In genomic region chr7:38226226-38226625, GRCm38 (mm10) we compare ENCODE assay signal across 9 mouse cellular contexts. TPM values are rescaled to one million over a fixed set of nuclear protein-coding genes. Genes with fewer than 3 reads are reported as not detected.
DNase-seq lines count a peak whose midpoint lies in the region; ATAC-seq and TF ChIP-seq lines count a peak whose summit lies in the region.
"Had no signal": no experiment of that assay in that cellular context is flagged by ENCODE, and none has a peak within 500 bp of the region (broad histone marks: within the 10 kb centered on the region; RNA-seq: fewer than 3 reads in every experiment).

No protein-coding gene starts in this region.

- peak overlapping the region; percentile 83; the same call in 1 of the 2 replicates for H3K4me3 ChIP-seq in heart, embryonic 15.5 days
- H3K4me3 ChIP-seq in lung, embryonic 16.5 days (ENCODE audit: low read length): no peak overlapping the region
- H3K4me3 ChIP-seq in embryonic facial prominence, embryonic 15.5 days (replicated peaks): 0 out of 2 replicates have a peak overlapping the region, but pooled peaks have one; percentile 7
- peak overlapping the region; percentile 35 for H3K4me3 ChIP-seq in small intestine, adult 2 months (ENCODE audit: low read depth, low read length)

- H3K27me3 ChIP-seq in heart, embryonic 15.5 days: peaks cover 7% of the 10 kb centered on the region; the same call in 1 of the 2 replicates
- peaks cover 3% of the 10 kb centered on the region; the same call in 1 of the 2 replicates for H3K27me3 ChIP-seq in lung, embryonic 16.5 days (ENCODE audit: control insufficient read depth, insufficient read depth, low read depth, low read length)
- peaks cover 10% of the 10 kb centered on the region; the same call in 1 of the 2 replicates for H3K27me3 ChIP-seq in embryonic facial prominence, embryonic 15.5 days
- no peaks in the 10 kb centered on the region for H3K27me3 ChIP-seq in small intestine, adult 2 months (ENCODE audit: control insufficient read depth, insufficient read depth, low read length)

- H3K4me2 ChIP-seq in heart, embryonic 15.5 days: peak overlapping the region; percentile 88
- H3K4me2 ChIP-seq in lung, embryonic 16.5 days (ENCODE audit: low read depth, low read length): peak overlapping the region; percentile 79
- H3K4me2 ChIP-seq in embryonic facial prominence, embryonic 15.5 days (replicated peaks): peak overlapping the region; percentile 79

- TF ChIP-seq POLR2A in small intestine, adult 2 months (IDR thresholded peaks at IDR 0.05; ENCODE audit: low read depth, low read length): no peak

- peaks cover 5% of the 10 kb centered on the region for H3K36me3 ChIP-seq in heart, embryonic 15.5 days
- no peaks in the 10 kb centered on the region for H3K36me3 ChIP-seq in lung, embryonic 16.5 days (ENCODE audit: control insufficient read depth, insufficient read depth, low read length)
- H3K36me3 ChIP-seq in embryonic facial prominence, embryonic 15.5 days: peaks cover 7% of the 10 kb centered on the region; the same call in 1 of the 2 replicates
- peaks cover 2% of the 10 kb centered on the region for H3K36me3 ChIP-seq in small intestine, adult 2 months (ENCODE audit: control insufficient read depth, insufficient read depth, low read length)

- no peak for DNase-seq in heart, postnatal 25 days (ENCODE audit: low spot score)
- no peak for DNase-seq in lung, postnatal 4 days
- DNase-seq in natural killer cell, adult 2 months (ENCODE audit: low spot score in 2 of 2): no peak
- DNase-seq: cerebellum, adult 11 months had no signal

- intact Hi-C loops in heart, postnatal 25 days (cut with DNase I): loop anchor here (2.0 kb wide), 1 partner anchor 45 kb away; the partner anchor contains the start of gene Pop4

- peaks cover 28% of the 10 kb centered on the region for H3K4me1 ChIP-seq in heart, embryonic 15.5 days (replicated peaks)
- peaks cover 12% of the 10 kb centered on the region for H3K4me1 ChIP-seq in lung, embryonic 16.5 days (replicated peaks; ENCODE audit: control insufficient read depth, insufficient read depth, low read length)
- H3K4me1 ChIP-seq in embryonic facial prominence, embryonic 15.5 days: peaks cover 16% of the 10 kb centered on the region
- peaks cover 16% of the 10 kb centered on the region; the same call in 1 of the 2 replicates for H3K4me1 ChIP-seq in small intestine, adult 2 months (ENCODE audit: control insufficient read depth, insufficient read depth, insufficient read length, low read length)

- H3K9ac ChIP-seq in heart, embryonic 15.5 days: no peak overlapping the region
- H3K9ac ChIP-seq in lung, embryonic 16.5 days (ENCODE audit: low read length): no peak overlapping the region
- H3K9ac ChIP-seq in embryonic facial prominence, embryonic 15.5 days: no peak overlapping the region

- no peak for TF ChIP-seq CTCF in small intestine, adult 2 months (IDR thresholded peaks at IDR 0.05; ENCODE audit: extremely low read depth, insufficient read length, insufficient replicate concordance, low read depth, low read length)

- 83% methylated on average over 2 of the region's 2 CpGs for WGBS in heart, embryonic 15.5 days
- 73% methylated on average over 2 of the region's 2 CpGs for WGBS in lung, embryonic 16.5 days
- 72% methylated on average over 2 of the region's 2 CpGs for whole genome bisulfite sequencing in embryonic facial prominence, embryonic 15.5 days
- WGBS in small intestine, adult 2 months: 56% methylated on average over 2 of the region's 2 CpGs

- H3K27ac ChIP-seq in heart, embryonic 15.5 days: peak overlapping the region; percentile 90; the same call in 1 of the 2 replicates
- no peak overlapping the region for H3K27ac ChIP-seq in lung, embryonic 16.5 days (ENCODE audit: low read length)
- no peak overlapping the region for H3K27ac ChIP-seq in embryonic facial prominence, embryonic 15.5 days (replicated peaks)
- H3K27ac ChIP-seq in small intestine, adult 2 months (ENCODE audit: insufficient read depth, low read depth, low read length): peak overlapping the region; percentile 77
- H3K27ac ChIP-seq: macrophage had no signal

- ATAC-seq in heart, embryonic 15.5 days (replicated peaks; ENCODE audit: insufficient number of reproducible peaks, insufficient read depth, low FRiP score, low read depth): no peak
- ATAC-seq in lung, embryonic 16.5 days (ENCODE audit: low read depth): no peak
- no peak for ATAC-seq in embryonic facial prominence, embryonic 15.5 days (ENCODE audit: insufficient number of reproducible peaks, low FRiP score, low TSS enrichment, low read depth)

- H3K9me3 ChIP-seq in heart, embryonic 15.5 days (replicated peaks): no peaks in the 10 kb centered on the region
- no peaks in the 10 kb centered on the region for H3K9me3 ChIP-seq in lung, embryonic 16.5 days (ENCODE audit: control insufficient read depth, low read length)
- H3K9me3 ChIP-seq in embryonic facial prominence, embryonic 15.5 days (replicated peaks): no peaks in the 10 kb centered on the region

RNA-seq across cellular contexts. Expression of gene Plekhf1, which starts 1.6 kb away (rescaled TPM):
- polyA plus RNA-seq in heart, embryonic 15.5 days (2015; fragmentation: Nextera tagmentation; extraction: Ambion mirVana): 5.4 and 6.4 TPM in 2 replicates
- total RNA-seq in heart, postnatal 25 days (2021): 1 to 10 TPM; 9.5 to 9.9 TPM
- 5.6 and 6.6 TPM in 2 replicates for polyA plus RNA-seq in lung, embryonic 16.5 days (2015; fragmentation: Nextera tagmentation; extraction: Ambion mirVana)
- 4.8 and 5.3 TPM in 2 replicates for polyA plus RNA-seq in embryonic facial prominence, embryonic 15.5 days (2015; fragmentation: Nextera tagmentation; extraction: Ambion mirVana)
- polyA plus RNA-seq in small intestine, adult 2 months (2012; rRNA removed): 5.4 and 12.8 TPM in 2 replicates

RNA-seq across cellular contexts. Expression of gene 1600014C10Rik, which starts 43.2 kb away (rescaled TPM):
- 14.9 and 20.4 TPM in 2 replicates for polyA plus RNA-seq in heart, embryonic 15.5 days (2015; fragmentation: Nextera tagmentation; extraction: Ambion mirVana)
- 10 to 100 TPM; 30.7 to 34.4 TPM for total RNA-seq in heart, postnatal 25 days (2021)
- polyA plus RNA-seq in lung, embryonic 16.5 days (2015; fragmentation: Nextera tagmentation; extraction: Ambion mirVana): 18.7 and 18.9 TPM in 2 replicates
- polyA plus RNA-seq in embryonic facial prominence, embryonic 15.5 days (2015; fragmentation: Nextera tagmentation; extraction: Ambion mirVana): 18.4 and 19.6 TPM in 2 replicates
- 8.8 and 27.4 TPM in 2 replicates for polyA plus RNA-seq in small intestine, adult 2 months (2012; rRNA removed)

RNA-seq across cellular contexts. Expression of gene Pop4, which starts 45.0 kb away (rescaled TPM):
- 33.3 and 33.7 TPM in 2 replicates for polyA plus RNA-seq in heart, embryonic 15.5 days (2015; fragmentation: Nextera tagmentation; extraction: Ambion mirVana)
- total RNA-seq in heart, postnatal 25 days (2021): 10 to 100 TPM; 11.7 to 12.5 TPM
- 55.4 and 59.7 TPM in 2 replicates for polyA plus RNA-seq in lung, embryonic 16.5 days (2015; fragmentation: Nextera tagmentation; extraction: Ambion mirVana)
- 51.3 and 56.1 TPM in 2 replicates for polyA plus RNA-seq in embryonic facial prominence, embryonic 15.5 days (2015; fragmentation: Nextera tagmentation; extraction: Ambion mirVana)
- polyA plus RNA-seq in small intestine, adult 2 months (2012; rRNA removed): 3.3 and 3.7 TPM in 2 replicates

Comparison
In these comparisons a context has a peak if more than half of its experiments do, and no peak if none do; other contexts are left out.
1. H3K27ac ChIP-seq: peak in heart, embryonic 15.5 days (single experiment) and small intestine, adult 2 months (single experiment); none in lung, embryonic 16.5 days (single experiment) and embryonic facial prominence, embryonic 15.5 days (single experiment).
2. Peak in every context shown above with its lines, with median percentiles within 50 percentile points of each other: H3K4me2 ChIP-seq.